Mouse (Mus musculus) G1E (cell line): ENCODE measurements around the gene Acot6.

Source experiments
- GATA2 ChIP-seq: IDR thresholded peaks from 2 replicates; pipeline ENCODE4 v1.6.1; 2012; ENCODE audit warnings: low read depth, low read length, inconsistent platforms, borderline replicate concordance
- POLR2AphosphoS5 ChIP-seq: IDR thresholded peaks from 2 replicates; pipeline ENCODE4 v1.6.1; 2012; ENCODE audit warnings: low read depth, low read length, inconsistent platforms; ENCODE audit not compliant: insufficient replicate concordance

DNA sequence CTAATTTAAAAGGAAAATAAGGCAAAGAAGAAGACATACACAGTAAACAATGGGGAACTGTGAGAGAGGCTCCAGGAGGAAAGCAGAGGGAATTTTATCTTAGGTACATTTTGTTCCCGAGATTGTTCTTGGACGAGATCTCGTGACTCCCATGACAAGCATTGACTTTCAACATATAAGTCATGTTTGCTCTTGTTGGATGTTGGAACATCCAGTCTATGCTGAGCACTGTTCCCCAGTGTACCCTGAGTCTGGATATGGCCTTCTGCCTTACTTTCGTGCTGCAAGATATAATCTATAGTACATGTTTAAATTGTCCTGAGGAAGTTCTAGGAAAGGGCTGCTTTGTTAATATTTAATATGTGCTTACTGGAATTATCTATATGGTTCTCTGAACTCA lies 15.9 kb upstream of the Acot6 start:
- no peak for TF ChIP-seq POLR2AphosphoS5
- TF ChIP-seq GATA2 = no peak
